Mouse (Mus musculus) embryonic stem cell, embryonic (primary cell): ENCODE measurements around the gene Ikzf4.

ENCODE experiments used
- CTCF ChIA-PET, 4 experiments: fragments of 300-600 bp in 2 of 4; fragments of 350-600 bp in 2 of 4; sonication (Branson Sonifier 250); formaldehyde crosslinking; loops; one replicate each; lab custom pipeline; 2022; ENCODE audit warnings: inconsistent platforms in 2 of 4; lab: Charles Lee
- POLR2A ChIA-PET, 4 experiments: fragments of 300-600 bp in 2 of 4; fragments of 350-600 bp in 2 of 4; sonication (Branson Sonifier 250); formaldehyde crosslinking; loops; one replicate each; lab custom pipeline; 2022; ENCODE audit warnings: antibody characterized with exemption in 4 of 4, inconsistent platforms in 1 of 4; lab: Charles Lee

The Ikzf4 gene

DNA sequence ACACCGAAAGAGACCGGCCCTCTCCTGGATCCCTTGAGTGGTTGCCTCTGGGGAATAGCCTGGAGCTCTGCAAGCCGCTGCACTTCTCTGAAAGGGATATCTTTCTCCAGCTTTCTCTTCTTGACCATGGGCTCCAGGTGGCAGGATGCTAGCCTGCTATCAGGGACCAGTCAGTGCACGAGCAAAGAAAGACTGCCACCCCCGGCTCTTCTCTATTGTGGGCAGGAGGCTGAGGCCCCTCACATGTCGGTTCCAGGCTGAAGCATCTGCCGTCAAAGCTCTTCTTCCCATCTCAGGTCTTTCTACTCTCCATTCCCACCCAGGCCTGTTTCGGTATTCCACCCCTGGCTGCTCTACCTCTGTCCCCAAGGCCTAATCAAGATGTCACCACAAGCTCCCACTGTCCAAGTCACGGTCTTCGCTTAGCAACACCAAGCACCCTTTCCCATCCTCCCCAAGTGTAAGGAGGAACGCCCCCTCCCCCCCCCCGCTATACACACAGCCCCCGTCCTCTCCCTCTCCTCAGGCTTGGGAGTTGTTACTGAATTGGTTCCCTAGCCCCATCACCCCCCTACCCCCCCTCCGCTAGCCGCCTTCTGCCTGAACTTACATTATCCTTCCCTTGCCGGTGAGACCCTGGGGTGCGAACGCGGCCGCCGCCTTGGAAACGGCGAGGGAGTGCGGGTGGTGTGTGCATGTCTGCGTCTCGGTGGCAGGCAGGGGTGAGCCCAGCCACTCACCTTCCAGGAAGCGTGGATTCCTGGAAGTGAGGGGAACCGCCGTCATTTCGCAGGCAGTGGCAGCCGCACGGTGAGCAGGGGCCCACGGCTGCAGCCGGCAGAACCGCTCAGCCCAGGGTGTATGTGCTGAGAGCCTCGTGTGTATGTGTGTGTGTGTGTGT is at the start of gene Ikzf4:
Gene Ikzf4, minus strand, starts transcription at position 881 of the 901 bp plus-strand sequence.
- ChIA-PET CTCF (interaction anchor here (0.6 to 1.2 kb wide), 6 partner anchors 8 to 33 kb away, joined by 3 to 6 read pairs (median 3); no protein-coding TSS in a partner anchor), POLR2A (interaction anchor here (0.5 to 6.9 kb wide), 24 partner anchors 9 to 557 kb away, joined by 3 to 48 read pairs (median 4); partner anchors contain the start of genes Suox (in 2 of the 4), Pa2g4 (in 1 of the 4), Rps26 (in 1 of the 4) and Zc3h10 (in 1 of the 4))

DNA sequence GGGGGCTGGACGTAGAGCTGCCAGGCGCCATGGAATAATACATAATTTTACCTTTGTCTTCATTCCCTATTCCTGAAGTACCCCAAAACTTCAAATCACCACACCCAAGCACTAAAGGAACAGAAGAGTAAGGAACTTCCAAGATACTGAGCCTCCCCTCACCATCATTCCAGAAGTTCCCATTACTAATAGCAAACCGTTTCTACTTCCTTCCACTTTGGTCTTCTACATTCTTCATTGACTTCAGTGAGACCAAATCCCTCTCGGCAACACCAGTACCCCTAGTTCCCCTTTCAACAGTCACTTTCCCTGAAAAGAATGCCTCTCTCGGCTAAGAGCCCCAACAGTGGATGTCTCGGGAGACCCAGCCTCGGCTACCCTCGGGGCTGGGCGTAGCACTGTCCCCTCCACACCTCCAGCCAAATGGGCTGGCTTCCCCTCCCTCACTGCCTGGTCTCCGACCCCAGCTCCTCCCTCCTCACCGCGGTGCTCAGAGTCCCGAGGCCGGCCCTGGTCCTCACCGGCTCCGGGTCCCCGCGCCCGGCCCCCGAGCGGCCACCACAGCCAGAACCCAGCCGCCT is 49.7 kb upstream of the Ikzf4 start:
- ChIA-PET CTCF (interaction anchor here in 2 of 4 experiments (1.5 to 2.6 kb wide), 6 partner anchors 10 to 90 kb away, joined by 3 to 12 read pairs (median 6); partner anchors contain the start of genes Suox (in 2 of the 2) and Cdk2 (in 1 of the 2)), POLR2A (interaction anchor here (0.5 to 12.4 kb wide), 74 partner anchors 8 to 1406 kb away, joined by 3 to 197 read pairs (median 5); partner anchors contain the start of genes Cdk2 (in 3 of the 4), Cd63 (in 2 of the 4), Naca (in 2 of the 4) and Pa2g4 (in 2 of the 4))

DNA sequence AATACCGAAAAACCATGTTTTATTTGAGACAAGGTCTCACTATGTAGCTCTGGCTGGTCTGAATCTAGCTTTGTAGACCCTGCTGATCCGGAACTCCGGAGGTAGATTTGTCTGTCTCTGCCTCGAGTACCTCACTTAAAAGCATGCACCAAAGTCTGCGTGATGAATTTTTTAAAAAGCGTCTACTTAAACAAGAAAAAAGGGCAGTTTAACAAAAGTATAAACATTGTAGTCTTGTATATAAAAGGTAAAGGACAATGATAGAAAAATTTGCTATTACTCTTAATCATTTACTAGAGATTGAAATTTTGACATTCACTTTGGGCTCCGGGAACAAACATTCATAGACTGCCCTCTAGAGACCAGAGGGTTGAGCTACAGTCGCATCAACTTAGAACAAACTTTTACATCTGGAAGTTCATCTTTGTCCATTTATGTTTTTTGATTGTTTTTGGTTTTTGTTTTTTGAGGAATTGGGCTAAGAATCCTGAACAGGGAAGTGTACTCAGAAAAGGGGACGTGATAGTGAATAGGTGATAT is 28.7 kb upstream of the Ikzf4 start:
- ChIA-PET POLR2A (interaction anchor here (0.5 to 3.8 kb wide), 50 partner anchors 9 to 263 kb away, joined by 3 to 36 read pairs (median 4); partner anchors contain the start of genes Ikzf4 (in 3 of the 4), Cdk2 (in 2 of the 4), Pa2g4 (in 2 of the 4) and Rab5b (in 2 of the 4)), CTCF (interaction anchor here (0.5 to 3.2 kb wide), 41 partner anchors 9 to 1995 kb away, joined by 3 to 23 read pairs (median 4); partner anchors contain the start of genes Pa2g4 (in 2 of the 4), Rab5b (in 2 of the 4), Nabp2 (in 1 of the 4) and Rnf41 (in 1 of the 4))

DNA sequence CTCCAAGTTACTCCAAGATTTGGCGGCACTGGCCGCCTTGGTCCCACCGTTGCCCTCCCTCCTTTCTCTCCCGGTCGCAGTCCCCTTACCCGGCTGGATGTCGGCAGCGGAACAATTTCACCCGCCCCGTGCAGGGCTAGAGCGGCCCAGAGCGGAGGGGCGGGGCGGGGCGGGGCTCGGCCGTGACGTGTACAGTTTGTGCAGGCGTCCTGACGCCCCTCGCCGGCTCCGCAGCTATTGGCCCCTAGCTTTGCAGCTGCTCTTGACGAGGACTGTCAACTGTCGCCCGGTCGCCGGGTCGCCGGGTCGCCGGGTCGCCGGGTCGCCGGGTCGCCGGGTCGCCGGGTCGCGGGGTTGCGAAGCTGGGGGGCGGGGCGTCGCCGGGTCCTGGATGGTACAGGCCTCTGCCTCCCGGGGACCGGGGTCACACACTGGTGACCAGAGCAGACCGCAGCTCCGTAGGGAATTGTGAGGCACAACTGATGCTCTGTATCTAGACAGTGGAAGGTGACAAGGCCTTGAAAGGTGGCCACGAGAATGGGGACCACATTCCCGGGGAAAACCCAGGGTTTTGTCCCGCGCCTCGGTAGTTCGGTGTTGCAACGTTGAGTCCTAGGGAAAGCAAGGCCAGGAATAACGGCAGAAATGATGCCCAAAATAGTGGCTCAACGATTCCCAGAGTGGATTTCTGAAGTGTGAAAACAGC is 28.1 kb upstream of the Ikzf4 start, which contains the start of gene Suox:
Gene Suox, minus strand, starts transcription at position 311 of the 706 bp plus-strand sequence.
- POLR2A ChIA-PET: interaction anchor here (0.5 to 3.8 kb wide), 45 partner anchors 9 to 217 kb away, joined by 3 to 36 read pairs (median 4); partner anchors contain the start of genes Ikzf4 (in 3 of the 4), Cdk2 (in 2 of the 4), Pa2g4 (in 2 of the 4) and Rab5b (in 2 of the 4)
- CTCF ChIA-PET: interaction anchor here (0.5 to 3.2 kb wide), 33 partner anchors 8 to 1994 kb away, joined by 3 to 23 read pairs (median 4); partner anchors contain the start of genes Rab5b (in 2 of the 4), Erbb3 (in 1 of the 4), Nabp2 (in 1 of the 4) and Rnf41 (in 1 of the 4)

DNA sequence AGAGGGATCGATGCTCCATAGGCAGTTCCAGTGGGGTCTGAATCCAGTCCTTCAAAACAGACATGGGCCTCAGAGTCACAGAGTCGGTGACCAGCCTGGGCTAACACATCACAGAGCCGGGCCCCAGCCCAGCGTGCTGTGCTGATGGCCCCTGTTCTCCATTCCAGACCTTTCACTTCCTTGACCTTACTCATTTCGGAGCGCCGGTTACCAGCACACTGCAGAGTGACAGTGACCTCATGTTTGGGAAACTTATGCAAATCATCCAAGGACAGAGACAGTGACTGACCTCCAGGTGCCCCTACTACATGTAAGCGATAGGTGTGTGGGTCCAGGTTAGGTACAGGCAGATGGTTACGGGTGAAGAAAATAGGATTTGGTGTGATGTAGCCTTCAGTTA is 25.4 kb upstream of the Ikzf4 start:
- POLR2A ChIA-PET: interaction anchor here in 2 of 4 experiments (0.8 to 4.3 kb wide), 6 partner anchors 20 to 146 kb away, joined by 3 to 26 read pairs (median 6); partner anchors contain the start of genes Esyt1 (in 1 of the 2), Rab5b (in 1 of the 2), Rps26 (in 1 of the 2) and Zc3h10 (in 1 of the 2)
- CTCF ChIA-PET: interaction anchor here in 2 of 4 experiments (0.6 to 1.1 kb wide), 2 partner anchors 58 to 84 kb away, joined by 3 read pairs; no protein-coding TSS in a partner anchor

DNA sequence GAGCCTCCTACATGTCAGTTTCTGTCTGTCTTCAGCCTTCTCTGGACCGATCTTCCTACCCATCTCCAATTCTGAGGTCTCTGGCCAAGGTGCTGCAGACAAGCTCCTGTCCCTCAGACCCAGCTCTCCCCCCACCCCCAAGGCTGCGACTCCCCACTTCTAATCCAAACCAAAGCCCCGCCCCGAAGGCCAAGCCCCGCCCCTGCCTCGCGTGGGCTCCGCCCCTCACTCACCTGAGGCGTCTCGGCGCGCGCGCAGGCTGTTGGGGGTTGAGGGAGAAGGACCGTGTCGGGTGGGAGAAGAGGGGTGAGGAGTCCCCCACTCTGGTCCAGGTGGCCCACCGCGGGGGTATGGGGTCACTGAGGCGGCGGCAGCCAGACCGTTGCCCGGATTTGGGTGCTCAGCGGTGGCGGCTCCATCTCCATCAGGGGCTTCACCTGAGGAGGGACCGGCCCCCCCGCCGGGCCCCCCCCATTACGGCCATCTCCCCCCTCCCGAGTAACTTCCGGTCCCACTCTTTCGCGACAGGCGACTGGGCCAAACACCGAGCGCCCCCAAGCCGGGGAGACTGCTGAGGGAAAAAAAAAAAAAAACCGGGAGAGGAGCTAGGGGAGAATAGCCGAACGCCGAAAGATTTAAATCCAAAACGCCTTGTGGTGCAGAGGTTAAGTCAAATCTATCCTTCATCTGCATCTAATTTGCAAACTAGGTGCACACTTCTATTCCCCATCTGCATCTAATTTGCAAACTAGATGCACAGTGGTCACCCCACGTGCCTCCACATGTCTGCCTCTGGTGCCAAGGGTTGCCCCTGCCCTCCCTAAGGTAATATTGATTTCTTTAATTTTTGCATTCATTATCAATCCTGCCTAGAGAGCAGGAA is 23.2 kb upstream of the Ikzf4 start:
- ChIA-PET POLR2A (interaction anchor here (0.5 to 4.3 kb wide), 56 partner anchors 9 to 1024 kb away, joined by 3 to 26 read pairs (median 4); partner anchors contain the start of genes Rab5b (in 3 of the 4), Esyt1 (in 2 of the 4), Nabp2 (in 2 of the 4) and Pa2g4 (in 2 of the 4)), CTCF (interaction anchor here (0.5 to 1.5 kb wide), 18 partner anchors 41 to 1611 kb away, joined by 3 to 12 read pairs (median 4); partner anchors contain the start of genes Erbb3 (in 1 of the 4) and Esyt1 (in 1 of the 4))

DNA sequence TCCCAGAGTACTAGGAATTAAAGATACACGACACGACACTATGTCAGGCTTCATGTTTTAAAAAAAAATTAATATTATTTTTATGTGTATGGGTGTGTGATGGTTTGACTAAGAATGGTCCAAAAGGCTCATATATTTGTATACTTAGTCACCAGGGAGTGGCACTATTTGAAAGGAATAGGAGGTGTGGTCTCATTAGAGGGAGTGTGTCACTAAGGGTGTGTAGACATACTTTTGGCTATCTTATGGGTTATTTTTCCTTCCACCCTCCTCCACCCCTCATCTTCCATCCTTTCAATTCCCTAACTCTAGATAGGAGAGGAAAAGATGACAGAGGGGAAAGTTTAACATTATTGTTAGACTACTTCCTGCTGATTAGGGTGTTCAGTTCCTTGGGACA is 20.0 kb upstream of the Ikzf4 start:
- ChIA-PET POLR2A (interaction anchor here in 1 of 4 experiments (1.2 to 1.9 kb wide), 3 partner anchors 9 to 41 kb away, joined by 4 to 10 read pairs (median 8); partner anchors contain the start of genes Rps26 and Suox), CTCF (interaction anchor here in 2 of 4 experiments (0.7 to 1.9 kb wide), 5 partner anchors 9 to 220 kb away, joined by 3 to 7 read pairs (median 3); partner anchors contain the start of gene Suox (in 1 of the 2))

DNA sequence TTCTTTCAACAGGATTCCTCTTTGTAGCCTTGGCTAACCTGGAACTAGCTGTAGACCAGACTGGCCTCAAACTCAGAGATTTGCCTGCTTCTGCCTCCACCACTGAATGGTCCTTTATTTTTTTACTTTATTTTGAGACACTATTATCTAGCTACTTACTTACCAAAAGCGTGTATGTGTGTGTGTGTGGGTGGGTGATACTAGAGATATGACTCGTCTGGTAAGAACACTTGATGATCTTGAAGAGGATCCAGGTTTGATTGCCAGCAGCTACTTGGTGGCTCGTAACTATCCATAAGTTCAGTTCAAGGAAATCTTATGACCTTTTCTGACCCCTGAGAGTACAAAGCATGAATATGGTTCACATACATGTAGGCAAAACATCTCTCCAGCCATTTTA is 19.5 kb upstream of the Ikzf4 start:
- CTCF ChIA-PET: interaction anchor here in 3 of 4 experiments (0.5 to 1.9 kb wide), 6 partner anchors 9 to 220 kb away, joined by 3 to 7 read pairs (median 3); partner anchors contain the start of gene Suox (in 1 of the 3)
- POLR2A ChIA-PET: interaction anchor here in 2 of 4 experiments (0.6 to 1.9 kb wide), 6 partner anchors 9 to 162 kb away, joined by 3 to 16 read pairs (median 6); partner anchors contain the start of genes Rps26 (in 1 of the 2), Suox (in 1 of the 2) and Zc3h10 (in 1 of the 2)

DNA sequence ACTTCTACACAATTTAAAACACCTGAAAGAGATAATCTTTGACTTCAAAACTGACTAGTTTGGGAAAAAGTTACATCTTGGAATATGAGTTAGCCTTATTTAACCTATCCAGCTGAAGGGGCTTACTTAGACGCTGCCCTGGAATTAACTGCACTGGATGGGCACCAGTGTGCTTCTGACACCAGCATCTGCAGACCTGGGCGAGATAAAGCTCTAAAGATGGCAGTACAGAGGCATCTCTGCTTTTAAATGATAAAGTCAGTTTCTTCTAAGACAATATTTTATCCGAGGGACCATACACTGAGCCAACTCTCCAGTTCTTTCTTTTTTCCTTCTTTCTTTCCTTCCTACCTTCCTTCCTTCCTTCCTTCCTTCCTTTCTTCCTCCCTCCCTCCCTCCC is 19.0 kb upstream of the Ikzf4 start:
- POLR2A ChIA-PET: interaction anchor here in 3 of 4 experiments (0.6 to 1.9 kb wide), 8 partner anchors 10 to 163 kb away, joined by 3 to 16 read pairs (median 3); partner anchors contain the start of genes Rps26 (in 1 of the 3), Suox (in 1 of the 3) and Zc3h10 (in 1 of the 3)

DNA sequence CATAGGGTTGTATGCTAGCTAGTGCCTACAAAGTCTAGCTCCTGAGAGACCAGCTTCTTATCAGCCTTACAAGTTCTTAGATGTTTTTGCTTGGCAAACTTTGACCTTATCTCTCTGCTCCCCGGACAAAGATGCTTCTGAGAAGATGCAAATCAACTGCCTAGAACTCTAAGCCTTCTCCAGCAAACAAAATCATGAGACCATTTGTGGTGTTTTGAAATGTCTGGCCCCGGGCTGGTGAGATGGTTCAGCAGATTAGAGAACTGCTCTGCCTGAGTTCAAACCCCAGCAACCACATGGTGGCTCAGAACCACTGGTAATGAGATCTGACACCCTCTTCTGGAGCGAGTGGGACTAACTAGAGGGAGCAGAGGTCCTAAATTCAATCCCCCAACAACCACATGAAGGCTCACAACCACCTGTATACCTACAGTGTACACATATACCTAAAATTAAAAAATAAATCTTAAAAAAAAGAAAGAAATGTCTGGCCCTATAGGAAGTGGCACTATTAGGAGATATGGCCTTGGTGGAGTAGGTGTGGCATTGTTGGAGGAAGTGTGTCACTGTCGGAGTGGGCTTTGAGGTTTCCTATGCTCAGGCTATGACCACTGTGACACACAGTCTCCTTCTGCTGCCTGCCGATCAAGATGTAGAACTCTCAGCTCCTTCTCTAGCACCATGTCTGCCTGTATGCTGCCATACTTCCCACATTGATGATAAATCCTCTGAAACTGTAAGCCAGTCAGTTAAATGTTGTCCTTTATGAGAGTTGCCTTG is 17.8 kb upstream of the Ikzf4 start:
- POLR2A ChIA-PET: interaction anchor here in 3 of 4 experiments (0.6 to 2.9 kb wide), 6 partner anchors 10 to 1369 kb away, joined by 3 to 18 read pairs (median 4); no protein-coding TSS in a partner anchor
- CTCF ChIA-PET: interaction anchor here in 1 of 4 experiments (1.0 kb wide), 1 partner anchor 14 kb away, joined by 3 read pairs; no protein-coding TSS in a partner anchor

More for the DNA sequence above, 19.0 kb upstream of the Ikzf4 start:
- CTCF ChIA-PET: interaction anchor here in 3 of 4 experiments (0.5 to 1.9 kb wide), 4 partner anchors 10 to 109 kb away, joined by 3 to 7 read pairs (median 3); partner anchors contain the start of gene Suox (in 1 of the 3)

DNA sequence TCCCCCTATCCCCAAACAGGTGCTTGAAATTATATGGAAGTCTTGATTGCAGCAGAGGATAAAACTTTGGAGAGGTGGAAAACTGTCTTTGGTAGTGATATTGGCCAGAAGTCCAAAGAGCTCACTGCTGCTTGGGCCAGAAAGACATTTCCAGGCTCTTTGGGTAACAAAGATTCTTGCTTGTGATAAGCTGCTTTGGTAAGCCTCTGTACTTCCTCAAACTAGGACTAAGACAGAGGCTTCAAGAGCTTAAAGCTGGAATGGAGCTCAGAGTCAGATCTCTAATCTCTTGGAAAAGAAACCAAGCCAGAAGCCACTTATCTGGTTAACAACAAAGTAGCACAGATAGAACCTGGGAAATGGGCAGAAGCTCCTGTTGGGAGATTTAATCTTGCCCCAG is 16.7 kb upstream of the Ikzf4 start:
- ChIA-PET POLR2A (interaction anchor here in 3 of 4 experiments (0.6 to 2.9 kb wide), 10 partner anchors 8 to 111 kb away, joined by 3 to 18 read pairs (median 4); partner anchors contain the start of gene Suox (in 1 of the 3)), CTCF (interaction anchor here in 2 of 4 experiments (0.5 to 1.8 kb wide), 4 partner anchors 12 to 67 kb away, joined by 3 to 6 read pairs (median 4); no protein-coding TSS in a partner anchor)

DNA sequence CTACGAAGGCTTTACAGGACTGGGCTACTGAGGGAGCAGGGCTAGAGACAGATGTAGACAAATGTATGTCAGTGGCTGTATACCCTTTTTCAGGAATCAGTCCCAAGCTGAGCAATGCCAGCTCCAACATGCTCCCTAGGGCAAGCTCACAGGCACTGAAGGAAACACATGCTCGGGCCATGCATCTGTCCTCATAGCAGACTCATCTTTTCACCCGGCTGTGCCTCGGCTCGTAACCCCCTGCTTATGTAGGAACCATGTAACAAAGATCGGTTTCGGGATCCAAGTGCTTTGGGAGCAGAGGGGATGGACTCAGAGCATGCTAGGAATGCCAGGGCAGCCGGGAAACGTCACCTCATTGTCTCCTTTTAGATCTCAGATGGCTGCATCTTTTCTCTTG is 13.7 kb upstream of the Ikzf4 start:
- CTCF ChIA-PET: interaction anchor here in 2 of 4 experiments (0.8 kb wide), 2 partner anchors 37 to 43 kb away, joined by 3 read pairs; no protein-coding TSS in a partner anchor
- POLR2A ChIA-PET: interaction anchor here in 2 of 4 experiments (0.6 to 2.0 kb wide), 9 partner anchors 9 to 1016 kb away, joined by 3 to 9 read pairs (median 4); no protein-coding TSS in a partner anchor

DNA sequence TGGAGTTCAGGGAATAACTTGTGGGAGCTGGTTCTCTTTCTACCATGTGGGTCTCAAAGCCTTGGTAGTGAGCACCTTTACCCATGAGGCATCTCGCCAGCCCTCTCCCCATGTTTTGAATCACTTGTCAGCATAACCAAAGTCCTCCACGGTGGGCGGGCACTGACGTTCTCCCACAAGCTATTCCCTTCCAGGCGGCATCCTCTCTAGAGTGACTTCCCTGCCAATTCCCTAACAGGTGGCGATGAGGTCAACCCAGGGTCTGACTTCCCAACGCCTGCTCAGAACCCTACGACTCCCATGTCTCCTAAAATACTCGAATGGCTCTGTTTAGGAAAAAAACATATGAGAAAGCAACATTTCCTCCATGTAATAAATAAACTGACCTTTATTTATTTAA is 12.1 kb upstream of the Ikzf4 start:
- ChIA-PET CTCF (interaction anchor here in 3 of 4 experiments (0.6 to 0.7 kb wide), 3 partner anchors 36 to 552 kb away, joined by 3 to 6 read pairs (median 4); partner anchors contain the start of gene Mettl7b (in 1 of the 3)), POLR2A (interaction anchor here (0.6 to 2.0 kb wide), 12 partner anchors 11 to 232 kb away, joined by 3 to 9 read pairs (median 3); partner anchors contain the start of genes Cdk2 (in 1 of the 4) and Rab5b (in 1 of the 4))
